Mouse (Mus musculus) heart, postnatal 0 days (tissue): Measurements from ENCODE around the gene Abcc4.

Experiments
- CTCF ChIP-seq: IDR thresholded peaks from 2 replicates; pipeline ENCODE4 v1.5.1; 2016; ENCODE audit warnings: antibody characterized with exemption, control low read depth, low read depth
- EP300 ChIP-seq: IDR thresholded peaks from 2 replicates; pipeline ENCODE4 v1.6.1; 2016; ENCODE audit warnings: antibody characterized with exemption, low read depth

DNA sequence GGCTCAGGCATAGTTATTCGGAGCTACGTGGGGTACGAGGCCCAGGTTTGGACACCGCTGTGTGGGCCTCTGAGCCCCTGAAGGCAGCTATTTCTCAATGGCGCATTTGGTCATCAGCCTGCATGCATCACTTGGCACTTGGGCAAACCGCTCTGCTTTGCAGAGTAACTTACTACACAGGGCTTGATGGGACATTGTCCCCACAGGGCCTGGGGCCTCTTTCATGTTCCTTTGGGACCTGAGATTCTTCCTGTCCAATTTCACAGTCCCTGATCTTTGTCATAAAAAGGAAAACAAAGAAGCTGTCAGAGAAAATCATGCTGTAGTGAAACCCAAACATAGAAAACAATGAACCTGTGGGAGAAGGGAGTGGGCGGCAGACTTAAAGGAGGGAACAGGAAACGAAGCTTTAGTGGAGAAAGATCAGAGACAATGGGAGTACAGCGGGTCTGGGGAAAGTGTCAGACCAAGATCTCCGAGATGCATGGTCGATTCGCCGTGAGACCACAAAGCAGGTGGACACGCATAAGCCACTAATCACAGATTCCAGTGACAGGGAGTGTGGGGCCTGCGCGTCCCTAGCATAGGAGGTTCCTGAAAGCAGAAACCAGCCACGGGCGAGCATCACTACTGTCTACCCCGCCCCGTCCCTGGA is 48.2 kb downstream of the Abcc4 start:
- TF ChIP-seq EP300 (no peak), CTCF (no peak)
